Mouse (Mus musculus): ENCODE measurements around the gene Spock1.

Spock1 gene

DNA sequence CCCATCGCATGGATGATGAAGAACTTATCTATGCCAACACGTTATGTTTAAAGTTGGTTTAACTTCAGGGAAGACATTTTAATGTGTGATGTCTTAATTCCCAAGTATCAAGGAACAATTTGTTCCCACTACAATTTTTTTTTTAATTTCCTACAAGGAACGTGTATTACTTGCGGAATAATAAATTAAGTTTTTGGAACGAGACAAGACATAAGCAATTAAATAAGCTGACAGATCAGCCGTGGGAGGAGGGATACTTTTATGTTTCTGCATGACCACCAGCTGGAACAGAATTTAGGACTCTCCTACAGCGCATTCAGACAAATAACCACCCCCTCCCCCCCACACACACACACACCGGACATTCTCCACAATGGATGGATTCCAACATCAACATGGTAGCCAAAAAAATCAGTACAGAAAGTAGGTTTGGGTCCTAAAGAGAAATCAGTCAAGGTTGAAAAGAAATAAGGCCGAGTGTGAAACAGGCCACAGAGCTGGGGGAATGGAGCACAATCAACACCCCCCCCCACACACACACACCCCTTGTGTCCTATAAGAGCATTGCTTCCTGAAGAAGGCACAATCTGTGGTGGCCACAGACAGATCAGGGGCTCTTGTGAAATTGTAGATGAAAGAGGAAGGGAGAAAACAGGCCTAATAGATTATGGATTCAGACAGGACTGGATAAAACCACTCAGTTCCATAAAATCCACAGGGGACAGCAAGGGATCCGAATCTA, 111.0 kb downstream of the Spock1 start:
- DNase-seq, result no peak

DNA sequence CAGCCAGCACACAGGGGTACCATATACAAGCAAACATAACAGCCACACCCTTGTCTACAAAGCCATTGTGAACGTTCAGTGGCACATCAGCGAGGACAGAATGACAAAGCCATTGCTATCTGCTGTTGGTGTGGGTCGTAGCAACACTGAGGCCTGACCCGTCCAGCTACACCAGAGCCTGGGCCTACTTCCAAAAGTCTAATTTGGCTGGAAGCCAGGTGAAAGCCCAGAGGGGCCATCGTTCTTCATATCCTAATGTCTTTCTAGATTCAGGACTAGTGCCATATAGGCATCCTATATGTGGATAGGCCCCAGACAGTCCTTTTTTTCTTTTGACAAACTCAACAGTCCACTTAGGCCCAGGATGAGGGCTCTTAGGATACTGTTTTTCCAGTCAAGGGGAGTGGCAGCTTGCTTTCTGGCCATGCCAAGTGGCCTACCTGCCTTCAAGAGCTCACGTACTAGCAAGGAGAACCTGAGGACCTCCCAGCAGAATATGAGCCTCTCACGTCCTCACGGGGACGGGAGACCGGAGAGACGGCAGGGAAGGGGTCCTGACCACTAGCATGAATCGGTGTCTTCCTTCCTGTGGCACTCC, 114.4 kb downstream of the Spock1 start:
- DNase-seq, result no peak

DNA sequence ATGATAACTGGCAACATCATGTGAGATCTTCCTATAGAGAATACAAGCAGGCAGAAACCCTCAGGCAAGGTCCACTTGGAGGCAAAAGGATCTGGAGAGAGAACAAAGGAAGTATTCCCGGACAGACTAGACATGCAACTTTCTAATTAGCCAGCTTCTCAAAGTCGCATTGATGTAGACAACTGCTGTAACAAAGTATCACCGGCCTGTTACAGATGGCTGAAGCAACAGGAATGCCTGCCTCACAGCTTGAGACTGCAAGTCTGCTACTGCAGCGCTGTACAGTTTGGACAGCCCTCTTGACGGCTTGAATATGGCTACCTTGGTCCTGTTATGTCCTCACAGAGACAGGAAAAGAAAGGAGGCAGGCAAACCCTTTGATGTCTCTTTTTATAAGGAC, 118.3 kb downstream of the Spock1 start:
- no peak for DNase-seq

DNA sequence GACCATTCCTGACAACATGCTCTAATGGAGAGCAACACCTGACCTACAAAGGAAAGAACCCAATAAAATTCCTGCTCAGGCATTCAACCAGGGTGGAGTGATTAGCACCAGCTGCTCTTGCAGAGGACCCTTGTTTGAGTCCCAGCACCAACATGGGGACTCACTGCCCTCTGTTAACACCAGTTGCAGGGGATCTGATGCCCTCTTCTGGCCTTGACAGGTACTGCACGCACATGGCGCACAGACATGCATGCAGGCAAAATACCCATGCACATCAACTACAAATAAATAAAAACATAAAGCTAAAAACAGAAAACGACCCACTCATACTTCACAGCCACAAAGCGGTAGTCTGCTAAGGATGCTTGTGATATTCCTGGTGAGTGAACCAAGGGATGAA, 119.8 kb downstream of the Spock1 start:
- DNase-seq, result no peak

DNA sequence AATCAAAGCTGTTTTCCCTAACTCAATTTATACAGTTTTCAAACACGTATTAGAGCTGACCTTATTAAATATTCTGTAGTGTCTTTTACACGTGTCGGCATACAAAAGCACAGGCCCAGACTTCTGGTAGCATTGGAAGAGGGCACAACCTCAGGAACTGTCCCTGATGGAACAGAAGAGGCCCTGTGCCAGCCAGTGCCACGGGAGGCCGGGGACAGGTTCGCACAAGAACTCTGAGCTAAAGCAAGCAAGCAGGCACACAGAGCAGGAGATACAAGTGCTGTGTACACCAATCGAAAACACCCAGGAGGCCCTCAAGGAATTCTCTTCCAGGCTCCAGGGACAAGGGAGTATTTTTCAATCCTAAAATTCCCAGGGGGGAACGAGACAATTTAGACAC, 121.9 kb downstream of the Spock1 start:
- DNase-seq, result no peak

DNA sequence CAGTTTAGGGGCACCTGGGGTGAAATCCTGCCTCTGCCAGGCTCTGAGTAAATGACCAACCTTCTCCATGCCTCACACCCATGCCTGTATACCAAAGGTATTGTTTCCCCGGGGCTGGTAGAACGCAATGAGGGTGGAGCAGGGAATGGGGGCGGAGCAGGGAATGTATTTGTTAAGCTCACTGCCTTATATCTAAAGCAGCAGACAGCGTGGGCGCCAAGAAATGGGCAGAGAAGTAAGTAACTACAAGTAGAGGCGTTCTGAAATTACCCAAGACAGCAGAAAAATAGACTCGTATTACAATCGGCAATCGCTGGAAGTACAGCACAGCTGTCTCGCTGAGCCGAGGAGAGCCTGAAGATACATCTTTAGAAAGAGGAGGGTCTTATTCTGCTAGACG, 125.2 kb downstream of the Spock1 start:
- DNase-seq, result peak in 1 of 2 experiments; percentile 22

DNA sequence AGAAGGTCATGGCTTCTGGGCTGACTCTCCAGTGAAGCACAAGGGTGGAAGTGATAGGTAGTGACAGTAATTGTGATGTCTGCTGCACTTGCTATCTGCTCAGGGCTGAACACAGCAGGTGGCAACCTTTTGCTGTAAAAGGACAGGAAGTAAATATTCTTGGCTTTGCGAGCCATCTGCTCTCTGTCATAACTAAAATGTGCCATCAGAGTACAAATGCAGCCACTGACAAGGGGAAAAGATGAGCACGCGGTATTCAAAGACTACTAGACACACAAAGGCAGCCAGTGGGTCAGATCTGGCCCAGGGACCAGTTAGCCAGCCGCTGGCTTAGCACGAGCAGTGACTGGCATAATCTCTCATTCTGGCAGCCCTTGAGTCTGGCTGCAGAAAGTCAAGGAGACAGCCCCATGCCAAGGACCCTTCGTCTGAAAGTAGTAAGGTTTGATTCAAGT, 126.0 kb downstream of the Spock1 start:
- DNase-seq, result no peak

DNA sequence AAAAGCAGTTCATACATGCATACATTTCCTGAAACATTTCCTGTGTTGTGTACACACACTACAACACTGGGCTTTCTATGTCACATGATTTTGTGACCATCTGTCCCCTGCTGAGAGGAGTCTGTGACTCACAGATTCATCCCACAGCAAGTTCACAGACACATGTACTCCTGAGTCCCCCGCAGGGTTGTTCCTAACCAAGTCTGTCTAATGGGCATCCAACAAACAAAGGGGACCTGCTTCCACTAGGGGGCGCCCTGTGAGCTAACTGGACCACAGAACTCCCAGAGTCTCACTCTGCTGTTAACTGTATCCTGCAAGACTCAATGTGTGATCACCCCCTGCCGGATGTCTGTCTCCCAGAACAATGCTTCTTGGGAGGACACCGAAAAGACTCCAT, 129.0 kb downstream of the Spock1 start:
- DNase-seq, result peak in 1 of 2 experiments; percentile 6

DNA sequence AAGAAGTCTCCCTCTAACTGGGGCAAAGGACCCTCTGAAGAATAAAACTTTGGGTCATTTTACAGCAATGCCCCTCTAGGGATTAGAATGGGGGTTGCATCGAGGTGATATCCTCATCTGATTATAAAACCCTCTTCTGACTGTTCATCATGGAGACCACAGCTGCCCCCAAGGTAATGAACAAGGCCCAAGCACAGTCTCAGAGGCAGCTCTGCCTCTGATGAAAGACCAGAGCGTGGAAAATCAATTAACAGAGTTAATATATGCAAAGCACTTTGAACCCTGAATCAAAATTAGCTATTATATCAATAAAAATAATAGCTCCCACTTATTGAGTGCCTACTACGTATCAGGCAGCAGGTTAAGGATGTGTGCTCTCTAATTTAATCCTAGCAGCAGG, 129.6 kb downstream of the Spock1 start:
- no peak for DNase-seq

DNA sequence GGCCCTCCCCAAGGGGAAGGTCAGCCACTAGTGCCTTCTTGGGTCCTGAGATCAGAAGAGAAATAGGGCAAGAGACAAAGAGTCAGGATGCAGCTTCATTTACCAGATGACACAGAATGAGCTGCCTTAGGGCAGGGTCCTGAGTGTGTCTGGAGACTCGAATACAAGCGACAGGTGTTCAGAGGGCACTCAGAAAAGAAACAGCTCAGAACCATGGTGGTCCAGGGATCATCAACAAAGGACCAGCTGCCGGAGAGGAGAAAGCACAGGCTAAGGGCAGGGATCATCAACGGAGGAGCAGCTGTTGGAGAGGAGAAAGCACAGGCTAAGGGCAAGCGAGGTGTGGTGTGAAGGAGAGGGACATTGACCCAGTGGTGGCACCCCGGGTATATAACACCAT, 136.1 kb downstream of the Spock1 start:
- no peak for DNase-seq

DNA sequence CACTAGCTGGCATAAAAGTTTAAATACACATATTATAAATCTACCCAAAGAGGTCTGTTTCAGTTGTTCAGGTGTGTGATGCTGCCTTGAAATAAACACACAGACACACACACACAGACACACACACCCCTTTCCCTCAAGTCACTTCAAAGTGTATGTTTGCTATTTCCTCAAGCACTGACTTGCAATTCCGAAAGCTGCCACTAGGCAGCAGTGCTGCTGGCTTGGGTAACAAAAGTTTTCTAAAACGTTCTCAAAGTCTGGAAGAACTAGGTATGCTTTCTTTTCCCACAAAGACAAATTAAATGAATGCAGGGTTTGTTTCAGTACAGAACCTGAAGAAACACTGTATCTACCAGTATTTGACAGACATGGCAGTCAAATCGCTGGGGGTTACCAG, 141.4 kb downstream of the Spock1 start:
- peak in 1 of 2 experiments; percentile 29 for DNase-seq

DNA sequence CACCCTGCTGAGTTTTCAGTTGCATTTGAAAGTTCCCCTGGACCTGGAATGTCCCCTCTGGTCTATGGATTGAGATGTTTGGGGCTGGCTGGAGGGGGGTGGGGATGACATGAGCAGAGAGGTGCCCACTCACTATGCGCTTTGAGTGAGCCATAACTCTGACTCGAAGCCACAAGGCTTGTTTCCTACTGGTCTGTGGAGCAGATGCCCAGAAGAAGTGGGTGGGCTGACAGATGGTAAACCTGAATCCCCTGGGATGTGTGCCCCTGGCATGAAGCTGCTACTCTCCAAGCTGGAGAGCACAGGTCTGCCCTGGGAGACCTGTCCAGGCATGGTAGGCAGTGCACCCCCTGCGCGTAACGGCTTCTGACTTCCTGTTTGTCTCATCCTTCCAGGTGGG, 147.0 kb downstream of the Spock1 start:
- DNase-seq, result no peak

DNA sequence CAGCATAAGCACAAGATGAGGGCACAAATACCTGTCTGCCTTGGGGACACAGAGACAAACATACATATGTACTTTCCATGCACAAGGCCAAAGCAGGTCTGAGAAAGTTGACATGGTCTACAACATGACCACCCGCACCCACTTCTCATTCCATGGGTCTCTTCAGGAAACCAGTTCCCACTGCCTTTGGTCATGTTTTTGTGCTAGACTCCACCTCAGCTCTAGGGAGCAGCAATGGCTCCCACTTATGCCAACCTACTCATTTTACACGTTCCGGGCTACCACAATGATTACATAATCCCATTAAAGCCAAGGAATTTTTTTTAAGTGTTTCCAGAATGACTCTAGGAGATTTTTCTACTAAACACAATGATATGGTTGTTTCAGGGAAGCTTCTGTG, 147.5 kb downstream of the Spock1 start:
- no peak for DNase-seq

DNA sequence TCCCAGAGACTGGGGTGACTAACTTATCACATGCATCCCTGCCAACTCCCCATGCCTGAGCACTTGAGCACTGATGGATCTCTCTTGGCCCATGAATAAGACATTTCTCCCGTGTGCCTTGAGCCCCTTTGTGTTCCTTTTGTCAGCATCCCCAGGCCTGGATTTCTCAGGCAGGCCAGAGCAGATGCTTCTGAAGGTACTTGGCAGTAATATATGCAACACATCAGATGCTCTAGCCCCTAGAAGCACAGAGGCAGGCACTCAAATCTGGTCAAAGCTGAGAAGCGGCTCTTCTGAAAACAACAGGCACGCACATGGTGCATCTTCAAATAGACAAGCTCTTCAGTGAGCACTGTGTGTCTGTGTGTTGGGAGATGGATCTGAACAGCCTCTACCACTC, 151.8 kb downstream of the Spock1 start:
- no peak for DNase-seq

DNA sequence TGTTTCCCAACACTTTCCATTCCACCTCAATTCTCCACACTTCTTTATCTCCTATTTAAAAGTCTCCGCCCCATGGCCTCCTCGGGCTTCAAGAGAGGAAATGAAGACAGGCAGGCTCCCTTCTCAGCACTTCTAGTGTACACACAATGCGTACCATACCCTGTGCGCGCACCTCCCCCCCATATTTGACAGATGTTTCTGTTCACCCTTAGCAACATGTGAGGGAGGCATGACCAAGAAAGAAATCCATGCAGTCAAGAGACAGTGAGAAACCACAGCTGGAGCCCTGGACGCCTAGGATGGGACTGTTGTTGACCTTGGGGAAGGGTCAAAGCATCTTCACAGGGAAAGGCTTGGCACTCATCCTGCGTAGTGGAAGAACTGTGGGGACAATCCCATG, 157.3 kb downstream of the Spock1 start:
- no peak for DNase-seq

DNA sequence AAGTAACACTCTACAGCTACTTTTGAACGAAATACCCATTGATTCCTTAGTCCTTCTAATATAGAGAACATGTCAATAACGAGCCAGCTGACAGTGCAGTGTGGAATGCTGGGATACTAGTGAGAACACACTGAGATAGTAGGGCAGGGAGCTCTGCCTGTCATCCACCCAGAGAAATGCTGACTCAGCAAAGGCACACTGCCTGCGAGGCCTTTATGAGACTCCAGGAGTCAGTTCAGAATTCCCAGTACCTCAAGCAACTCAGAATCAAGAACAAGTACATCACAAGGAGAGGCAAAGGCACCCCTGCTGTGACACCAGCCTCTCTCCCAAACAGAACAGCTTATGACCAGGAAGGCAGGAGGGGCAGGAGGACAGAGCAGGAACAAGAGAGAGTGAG, 163.5 kb downstream of the Spock1 start:
- DNase-seq, result no peak

DNA sequence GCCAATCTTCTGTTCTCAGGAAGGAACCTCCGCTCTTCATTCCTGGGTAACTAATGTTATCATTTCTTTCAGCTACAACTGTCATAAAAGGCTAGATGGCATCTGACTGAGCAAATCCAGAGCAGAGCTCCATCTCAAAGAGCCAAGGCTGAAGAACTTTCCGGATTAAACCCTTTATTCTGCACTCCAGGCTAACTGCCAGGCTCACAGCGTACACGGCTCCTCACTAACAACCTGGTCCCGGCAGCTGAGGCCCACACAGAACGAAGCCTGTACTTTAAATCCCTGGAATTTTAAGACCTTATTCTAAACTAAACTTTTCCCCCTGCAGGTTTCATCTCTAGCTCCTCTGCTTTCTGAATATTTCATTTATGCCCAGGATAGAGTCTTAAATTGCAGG, 166.9 kb downstream of the Spock1 start:
- no peak for DNase-seq

DNA sequence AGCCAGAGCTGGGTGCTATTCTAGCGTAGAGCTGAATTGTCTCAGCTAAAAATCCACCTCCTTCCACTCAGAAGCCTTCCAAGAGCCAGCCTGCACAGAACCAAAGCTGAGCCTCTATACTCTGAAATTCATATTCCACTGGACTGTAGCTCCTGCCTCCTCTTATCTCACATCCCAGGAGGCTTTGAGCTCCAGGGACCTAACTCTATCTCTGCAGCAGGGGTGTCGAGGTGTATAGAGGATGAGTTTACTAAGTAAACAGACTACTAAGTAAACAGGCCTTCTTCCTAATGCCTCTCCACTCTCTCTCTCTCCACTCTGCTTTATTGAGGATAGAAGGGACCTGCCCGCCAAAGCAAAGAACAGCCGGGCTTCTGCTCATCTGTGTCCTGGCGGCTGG, 167.7 kb downstream of the Spock1 start:
- DNase-seq, result no peak

DNA sequence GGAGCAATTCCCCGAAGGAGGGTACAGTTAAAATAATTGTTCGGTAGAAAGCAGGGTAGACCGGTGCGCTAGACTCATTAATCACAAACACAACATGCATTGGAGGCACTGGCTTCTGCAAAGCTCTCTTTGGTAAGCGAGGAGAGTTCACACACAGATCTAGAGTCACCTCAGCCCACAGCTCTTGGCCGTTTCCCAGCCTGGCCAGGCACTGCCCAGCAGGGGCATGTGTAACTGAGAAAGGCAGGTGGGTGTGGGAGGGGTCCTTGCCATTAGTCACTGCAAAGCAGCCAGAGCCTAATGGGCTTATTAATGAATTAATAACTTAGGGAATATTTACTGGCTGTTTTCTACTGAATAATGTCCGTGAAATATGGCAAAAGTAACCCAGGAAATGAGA, 172.1 kb downstream of the Spock1 start:
- no peak for DNase-seq

DNA sequence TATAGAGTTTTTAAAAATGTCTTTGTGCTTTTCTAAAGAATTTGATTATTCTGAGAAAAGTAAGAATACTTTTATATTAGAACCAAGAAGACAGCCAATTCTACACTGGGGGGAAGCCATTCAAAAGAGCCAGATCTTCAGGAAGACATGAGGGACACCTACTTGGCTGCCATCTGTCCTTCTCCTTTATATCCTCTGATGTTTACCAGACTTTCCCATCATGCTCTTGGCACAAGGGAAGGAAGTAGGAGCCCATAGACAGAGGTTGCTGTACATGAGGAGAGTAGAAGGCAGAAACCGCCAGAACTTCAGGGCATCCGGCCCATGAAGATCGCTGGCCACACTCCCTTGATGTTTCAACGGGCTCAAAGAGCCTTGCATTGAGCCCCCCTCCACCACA, 173.6 kb downstream of the Spock1 start:
- no peak for DNase-seq

DNA sequence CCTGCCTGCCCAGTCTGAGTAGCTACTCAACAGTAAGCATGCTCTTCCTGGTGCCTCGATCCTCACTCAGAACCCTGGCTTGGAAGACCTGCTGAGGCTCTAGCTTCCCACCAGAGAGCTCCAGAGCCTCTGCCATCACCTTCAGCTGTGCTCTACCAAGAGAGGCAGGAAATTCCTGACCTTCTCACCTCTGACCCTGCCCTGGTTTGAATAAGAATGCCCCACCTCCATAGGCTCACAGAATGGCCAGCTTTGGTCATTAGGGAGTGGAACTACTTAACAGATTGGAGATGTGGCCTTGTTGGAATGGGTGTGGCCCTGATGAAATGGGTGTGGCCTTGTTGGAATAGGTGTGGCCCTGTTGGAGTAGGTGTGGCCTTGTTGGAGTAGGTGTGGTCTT, 174.6 kb downstream of the Spock1 start:
- no peak for DNase-seq

DNA sequence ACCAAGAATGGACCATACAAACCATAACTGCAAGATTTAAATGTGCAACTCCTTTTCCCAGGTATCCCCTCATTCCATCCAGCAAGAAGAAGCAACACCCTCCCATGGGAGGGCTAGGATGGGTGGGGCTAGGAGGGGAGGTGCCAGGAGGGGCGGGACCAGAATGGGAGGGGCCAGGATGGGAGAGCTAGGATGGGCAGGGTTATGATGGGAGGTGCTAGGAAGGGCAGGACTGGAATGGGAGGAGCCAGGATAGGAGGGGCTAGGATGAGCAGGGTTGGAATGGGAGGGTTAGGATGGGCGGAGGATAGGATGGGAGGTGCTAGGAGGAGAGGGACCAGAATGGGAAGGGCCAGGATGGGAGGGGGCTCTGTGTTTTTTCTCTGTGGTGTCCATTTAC, 175.9 kb downstream of the Spock1 start:
- no peak for DNase-seq

DNA sequence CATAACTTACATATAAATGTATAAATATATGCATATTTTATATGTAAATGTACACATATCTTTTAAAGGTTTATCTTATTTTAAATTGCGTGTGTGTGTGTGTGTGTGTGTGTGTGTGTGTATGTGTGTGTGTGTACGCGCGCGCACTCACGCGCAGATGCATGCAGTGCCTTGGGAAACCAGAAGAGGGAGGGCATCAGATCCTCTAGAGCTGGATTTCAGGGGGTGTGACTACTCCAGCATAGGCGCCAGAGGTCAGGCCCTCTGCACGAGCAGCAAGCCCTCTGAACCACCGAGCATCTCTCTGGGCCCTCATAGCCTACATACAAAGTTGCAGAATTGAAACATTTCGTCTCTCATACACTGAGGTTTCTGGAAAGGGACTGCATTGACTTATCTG, 180.4 kb downstream of the Spock1 start:
- no peak for DNase-seq

DNA sequence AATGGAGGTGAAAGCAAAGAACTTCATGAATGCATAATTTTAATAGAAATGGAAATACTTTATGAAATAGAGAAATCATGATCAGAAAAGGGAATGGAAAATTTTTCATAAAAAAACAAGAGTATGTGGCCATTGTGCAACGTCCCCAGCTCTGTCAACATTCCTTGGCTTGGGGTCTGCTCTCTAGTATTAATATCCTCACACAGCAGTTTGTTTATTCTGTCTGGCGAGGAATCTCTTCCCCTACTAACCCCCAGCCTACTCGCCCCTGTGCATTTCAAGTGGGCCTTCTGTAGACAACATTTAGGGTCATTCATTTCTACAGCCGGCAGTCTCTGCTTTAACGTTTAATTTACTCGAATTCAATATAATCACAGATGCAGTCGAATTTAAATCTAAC, 181.5 kb downstream of the Spock1 start:
- DNase-seq, result no peak

DNA sequence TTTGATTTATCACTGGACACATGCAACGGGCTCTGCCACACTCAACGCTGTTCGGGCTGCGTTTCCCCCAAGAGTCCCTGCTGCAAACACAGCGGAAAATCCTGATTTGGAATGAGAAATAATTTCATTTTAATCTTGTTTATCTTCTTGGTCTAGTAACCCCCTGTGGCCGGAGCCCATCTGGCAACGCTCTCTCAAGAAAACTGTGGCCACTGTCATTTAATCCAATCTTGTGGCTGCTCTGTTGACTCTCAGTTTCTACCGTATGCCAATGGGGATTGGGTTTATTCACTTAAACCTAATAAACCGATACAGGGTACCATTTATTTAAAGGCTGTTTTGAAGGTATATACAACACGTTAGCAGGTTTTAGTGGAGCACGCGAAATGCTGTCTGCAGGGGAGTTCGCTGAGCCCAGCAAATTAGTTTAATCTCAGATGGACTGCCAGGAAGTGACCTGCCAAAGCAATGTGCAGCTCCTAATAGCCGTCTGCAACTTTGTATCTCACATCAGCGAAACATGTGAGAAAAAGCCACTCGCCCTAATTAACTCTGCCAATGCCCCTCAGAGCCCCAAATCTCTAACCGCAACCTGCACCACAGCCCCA, 185.7 kb downstream of the Spock1 start:
- no peak for DNase-seq

Measured in kidney, adult 8-10 months (tissue).